Mouse (Mus musculus) lung, postnatal 36 days (tissue): ENCODE results near the gene Bend7.

Experiments
- DNase-seq: peaks from one replicate; pipeline ENCODE4 v3.0.0; 2022; ENCODE audit warnings: mixed read lengths

The Bend7 gene

GRCm38 (mm10) chr2:4782809-4783641 lies 65.4 kb downstream of the Bend7 start:
- DNase-seq, result no peak

DNA sequence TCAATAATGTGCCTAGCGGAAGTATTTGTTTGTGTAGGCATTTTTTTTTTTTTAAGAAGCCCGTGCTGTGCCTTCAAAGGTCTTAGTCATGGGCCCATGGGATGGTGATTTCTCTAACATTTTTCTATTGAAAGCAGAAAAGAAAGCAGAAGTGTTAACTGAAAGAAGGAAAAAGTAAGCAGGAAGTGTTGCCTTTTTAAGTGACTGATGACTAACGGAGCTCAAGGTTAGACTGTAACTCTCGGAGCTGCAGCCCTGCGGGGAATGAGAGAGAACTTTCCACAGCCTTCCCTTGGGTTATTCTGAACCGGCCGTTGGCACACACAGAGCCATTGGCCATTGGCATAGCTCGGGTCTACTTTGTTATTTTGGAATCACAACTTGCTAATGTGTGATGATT lies 66.4 kb downstream of the Bend7 start:
- DNase-seq, result no peak

DNA sequence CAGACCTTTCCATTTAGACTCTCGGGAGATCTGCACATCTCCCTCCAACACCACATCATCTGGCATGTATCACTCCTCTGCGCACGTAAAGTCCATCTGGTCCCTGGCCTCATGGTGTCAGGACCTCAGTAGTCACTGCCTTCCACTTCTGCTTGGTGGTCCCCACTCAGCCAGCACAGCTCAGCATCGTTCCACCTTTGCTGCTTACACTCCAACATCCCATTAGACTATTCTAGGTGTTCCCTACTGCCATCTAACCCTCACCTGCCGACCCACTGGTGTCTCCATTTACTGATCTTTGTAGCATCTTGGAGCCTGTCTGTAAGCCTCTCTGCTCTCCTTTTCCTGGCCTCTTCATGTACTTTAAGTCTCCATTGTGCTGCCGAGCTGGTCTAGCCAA lies 67.4 kb downstream of the Bend7 start:
- no peak for DNase-seq

- DNase-seq, result no peak
Observed at GRCm38 (mm10) chr2:4787223-4787622, 69.6 kb downstream of the Bend7 start.

DNA sequence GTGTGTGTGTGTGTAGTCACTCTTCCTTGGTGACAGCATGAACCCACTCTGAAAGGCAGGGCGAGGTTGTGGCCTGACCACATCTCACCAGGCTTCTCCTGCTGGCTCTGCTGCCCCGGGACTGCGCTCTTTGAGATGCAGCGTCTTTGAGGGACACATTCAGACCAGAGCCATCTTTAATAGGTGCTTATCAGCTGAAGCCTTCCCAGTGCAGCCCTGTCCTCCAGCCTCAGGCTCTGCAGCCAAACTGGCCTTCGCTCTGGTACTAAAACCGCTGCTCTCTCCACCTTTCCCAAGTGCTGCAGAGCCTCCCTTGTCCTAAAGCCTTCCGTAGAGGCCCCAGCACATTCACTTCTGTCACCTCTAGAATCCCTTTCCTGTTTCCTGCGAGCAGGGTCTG lies 74.0 kb downstream of the Bend7 start:
- DNase-seq, result no peak

DNA sequence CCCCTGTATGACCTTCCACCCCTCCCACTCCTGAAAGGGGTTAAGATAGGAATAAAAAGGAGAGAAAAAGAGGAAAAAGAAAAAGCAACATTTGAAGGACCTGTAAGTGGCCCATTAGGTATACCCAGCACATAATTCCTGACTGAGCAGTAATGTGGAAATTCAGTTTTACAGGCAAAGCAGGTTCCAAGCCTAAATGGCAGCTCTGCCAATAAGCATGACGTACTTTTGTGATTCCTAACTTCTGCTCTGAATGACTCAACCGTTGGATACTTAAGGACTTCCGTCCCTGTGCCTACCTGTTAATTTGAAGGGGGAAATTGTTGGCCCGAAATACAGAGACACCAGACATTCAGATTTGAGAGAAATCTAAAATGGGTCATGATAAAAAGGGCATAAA lies 74.9 kb downstream of the Bend7 start:
- peak; percentile 15 for DNase-seq

- no peak for DNase-seq
Observed at GRCm38 (mm10) chr2:4802395-4803176, 85.0 kb downstream of the Bend7 start.

DNA sequence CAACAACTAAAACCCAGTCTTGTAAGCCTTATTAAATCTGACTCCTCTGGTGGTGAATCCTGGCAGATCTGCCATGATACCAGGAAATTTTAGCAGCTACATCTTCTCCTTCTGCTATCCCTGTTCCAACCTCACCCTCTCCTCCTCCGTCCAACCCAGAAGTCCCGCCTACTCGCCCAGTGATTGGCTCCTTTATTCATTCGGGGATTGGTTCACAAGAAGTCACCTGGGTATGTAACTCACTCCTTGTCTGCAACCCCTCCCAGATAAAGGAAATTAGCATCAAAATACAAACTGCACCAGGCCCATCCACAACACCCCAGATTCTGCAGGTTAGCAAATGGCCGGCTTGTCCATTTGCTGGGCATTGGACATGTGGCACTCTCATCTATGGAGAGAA lies 98.7 kb downstream of the Bend7 start:
- no peak for DNase-seq

DNA sequence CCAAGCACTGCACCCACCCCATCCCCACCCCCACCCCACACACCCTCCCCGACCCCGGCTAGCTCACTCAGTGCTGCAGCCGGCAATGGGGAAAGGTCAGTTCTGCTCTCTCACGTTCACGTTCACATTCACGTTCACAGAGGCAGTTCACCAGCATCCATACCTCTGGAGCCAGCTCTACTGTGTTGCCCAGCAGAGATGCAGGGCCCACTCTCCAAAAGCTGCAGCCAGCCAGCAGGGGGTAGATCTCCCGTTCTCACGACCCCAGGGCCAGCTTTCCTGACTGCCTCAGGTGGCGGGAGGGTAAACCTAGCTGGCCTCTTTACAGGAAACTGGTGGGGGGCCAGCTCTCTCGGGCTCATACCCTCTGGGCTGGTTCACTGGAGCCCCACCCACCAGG lies 100.0 kb downstream of the Bend7 start:
- no peak for DNase-seq

DNA sequence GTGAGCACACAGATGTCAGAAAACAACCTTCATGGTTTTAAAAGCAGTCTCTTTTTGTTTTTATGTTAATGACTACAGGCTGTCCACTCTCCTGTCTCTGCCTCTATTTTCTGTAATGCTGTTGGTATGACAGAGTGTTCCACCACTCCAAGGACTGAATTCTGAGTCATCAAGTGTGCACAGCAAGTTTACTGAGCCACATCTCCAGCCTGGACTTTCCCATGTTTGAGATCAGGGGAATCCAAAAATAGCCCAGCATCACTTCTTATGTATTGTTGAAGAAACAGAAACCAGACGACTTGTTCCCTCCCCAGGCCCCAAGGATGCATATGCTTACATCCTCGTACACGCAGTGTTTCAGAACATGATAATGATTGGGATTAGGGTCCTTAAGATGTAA lies 102.6 kb downstream of the Bend7 start:
- no peak for DNase-seq

- DNase-seq, result peak; percentile 26
Observed at GRCm38 (mm10) chr2:4824067-4824466, 106.4 kb downstream of the Bend7 start.

DNA sequence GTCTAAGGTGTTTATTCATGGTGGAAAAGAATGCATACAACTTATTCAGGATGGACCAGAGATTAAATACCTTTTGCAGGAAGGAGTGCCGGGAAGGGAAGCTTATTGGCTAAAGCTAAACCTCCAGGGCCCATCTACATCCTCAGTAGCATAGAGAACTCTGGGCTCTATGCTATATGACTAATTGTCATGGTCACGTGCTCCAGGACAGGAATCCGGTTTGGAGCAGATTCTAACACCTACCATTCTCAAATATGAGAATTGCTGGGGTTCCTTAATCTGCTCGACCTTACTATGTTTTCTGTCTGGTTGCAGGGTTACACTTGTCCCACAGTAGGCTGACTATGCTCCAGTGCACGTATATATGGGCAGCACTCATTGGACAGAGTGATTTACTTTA lies 110.4 kb downstream of the Bend7 start:
- no peak for DNase-seq

- DNase-seq, result no peak
Observed at GRCm38 (mm10) chr2:4828446-4828997, 110.9 kb downstream of the Bend7 start.

GRCm38 (mm10) chr2:4829007-4829406 lies 111.4 kb downstream of the Bend7 start:
- DNase-seq, result no peak

DNA sequence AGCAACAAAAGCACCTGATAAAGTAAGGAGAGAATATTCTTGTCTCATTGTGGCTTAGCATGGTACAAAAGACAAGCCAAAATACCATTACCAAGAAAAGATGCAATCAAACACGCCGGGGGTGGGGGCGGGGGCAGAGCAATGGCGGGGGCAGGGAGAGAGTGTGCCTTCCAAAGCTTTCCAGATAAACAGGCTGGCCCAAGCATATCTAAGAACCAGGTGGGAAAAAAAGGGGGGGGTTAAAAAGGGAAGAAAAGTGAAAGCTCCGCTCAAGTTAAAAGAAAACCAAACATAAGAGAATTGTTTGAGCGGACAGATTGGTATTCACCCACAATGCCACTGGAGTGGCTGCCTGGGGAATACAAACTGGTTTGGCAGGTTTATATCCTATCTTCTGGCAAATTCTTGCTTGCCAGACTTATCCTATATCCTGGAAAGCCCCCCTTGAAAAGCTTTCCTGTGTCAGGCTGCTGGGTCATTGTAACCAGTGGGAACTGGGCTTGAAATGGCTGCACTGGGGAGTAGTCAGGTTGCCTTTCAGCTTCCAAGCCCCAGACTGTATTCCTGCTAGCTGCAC lies 111.9 kb downstream of the Bend7 start:
- peak; percentile 14 for DNase-seq

DNA sequence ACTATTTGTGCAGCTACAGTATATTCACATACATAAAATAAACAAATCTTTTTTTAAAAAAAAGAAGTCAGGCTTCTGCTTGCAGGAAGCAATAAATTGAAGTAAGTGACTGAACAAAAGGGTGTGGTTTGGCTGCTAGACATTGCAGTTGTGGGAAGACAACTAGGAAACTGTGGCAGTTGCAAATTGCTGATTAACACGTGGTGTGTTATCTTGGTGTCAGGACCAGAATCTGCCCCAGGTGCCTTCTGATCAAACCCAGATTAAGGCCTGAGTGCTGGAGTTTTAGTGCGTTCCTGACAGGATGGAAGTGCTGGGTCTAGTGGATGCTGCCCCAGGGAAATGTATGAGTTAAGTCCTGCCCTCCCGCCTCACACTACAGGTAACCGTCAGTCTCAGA lies 113.9 kb downstream of the Bend7 start:
- DNase-seq, result no peak

- DNase-seq, result peak; percentile 76
Observed at GRCm38 (mm10) chr2:4832166-4832565, 114.5 kb downstream of the Bend7 start.

GRCm38 (mm10) chr2:4849449-4849848 lies 131.8 kb downstream of the Bend7 start:
- no peak for DNase-seq
